Mouse (Mus musculus): ENCODE data around the gene Sema6d.

GRCm38 (mm10) chr2:124125504-124125903 is 35.7 kb downstream of the Sema6d start:
- TF ChIP-seq CTCF (IDR thresholded peaks at IDR 0.05; ENCODE audit: low read depth, low read length), result no peak
- TF ChIP-seq GATA2 (IDR thresholded peaks at IDR 0.05; ENCODE audit: borderline replicate concordance, low read depth, low read length), result no peak
- TF ChIP-seq TAL1 (conservative IDR thresholded peaks at IDR 0.05; ENCODE audit: low read depth, low read length), result no peak
